Mouse (Mus musculus): ENCODE measurements at regions not wholly inside any gene's neighbourhood (a gene's known extent, or its start where the extent isn't known, plus 50 kb on each side); places are given as distances from the start of the nearest gene placed in this dataset.

- no peak for DNase-seq (ENCODE audit: low spot score)
These were observed 289.9 kb upstream of the Rps6ka3 start for GRCm38 (mm10) chrX:158920217-158920616.

DNA sequence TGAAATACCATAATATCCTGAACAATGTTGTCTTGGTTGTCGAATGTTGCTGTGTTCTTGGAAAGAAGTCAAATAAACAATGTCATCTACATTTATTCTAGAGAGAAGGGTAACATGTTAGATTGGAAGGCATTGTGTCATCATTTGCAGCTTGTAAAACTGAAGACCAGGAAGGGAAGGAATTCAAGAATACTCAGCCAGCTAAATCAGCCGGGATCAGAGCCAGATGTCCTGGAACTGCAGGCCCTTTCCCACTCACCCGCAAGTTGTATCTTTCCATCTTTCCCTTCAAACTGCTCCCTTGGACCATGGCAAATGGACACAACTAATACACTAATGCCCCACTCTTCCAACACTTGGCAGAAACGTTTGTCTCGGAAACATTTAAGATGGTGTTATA lies 288.7 kb upstream of the Rps6ka3 start:
- DNase-seq (ENCODE audit: low spot score), result no peak

- peak; percentile 20 for DNase-seq (ENCODE audit: low spot score)
These were observed 288.2 kb upstream of the Rps6ka3 start for GRCm38 (mm10) chrX:158921838-158922450.

DNA sequence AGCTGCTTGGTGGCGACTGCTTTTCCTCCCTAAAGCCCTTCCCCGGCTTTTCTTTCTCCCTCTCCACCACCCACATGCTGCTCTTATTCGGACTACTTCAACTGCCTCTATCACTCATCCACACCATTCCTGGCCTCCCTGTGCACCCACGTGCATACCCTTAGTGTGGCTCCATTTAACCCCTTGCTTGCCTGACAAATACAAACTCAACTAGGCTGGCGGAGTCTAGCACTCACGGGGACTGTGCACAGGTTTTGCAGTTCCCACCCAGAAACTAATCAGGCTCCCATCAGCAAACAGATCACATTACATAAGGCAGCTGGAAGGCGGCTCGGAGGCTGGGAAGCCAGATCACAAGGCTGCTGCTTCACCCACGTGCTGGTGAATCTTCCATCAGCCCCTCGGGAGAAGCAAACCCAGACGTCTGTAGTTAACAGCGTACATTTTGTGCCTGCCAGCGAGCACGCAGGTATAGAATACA lies 287.0 kb upstream of the Rps6ka3 start:
- DNase-seq (ENCODE audit: low spot score), result no peak

DNA sequence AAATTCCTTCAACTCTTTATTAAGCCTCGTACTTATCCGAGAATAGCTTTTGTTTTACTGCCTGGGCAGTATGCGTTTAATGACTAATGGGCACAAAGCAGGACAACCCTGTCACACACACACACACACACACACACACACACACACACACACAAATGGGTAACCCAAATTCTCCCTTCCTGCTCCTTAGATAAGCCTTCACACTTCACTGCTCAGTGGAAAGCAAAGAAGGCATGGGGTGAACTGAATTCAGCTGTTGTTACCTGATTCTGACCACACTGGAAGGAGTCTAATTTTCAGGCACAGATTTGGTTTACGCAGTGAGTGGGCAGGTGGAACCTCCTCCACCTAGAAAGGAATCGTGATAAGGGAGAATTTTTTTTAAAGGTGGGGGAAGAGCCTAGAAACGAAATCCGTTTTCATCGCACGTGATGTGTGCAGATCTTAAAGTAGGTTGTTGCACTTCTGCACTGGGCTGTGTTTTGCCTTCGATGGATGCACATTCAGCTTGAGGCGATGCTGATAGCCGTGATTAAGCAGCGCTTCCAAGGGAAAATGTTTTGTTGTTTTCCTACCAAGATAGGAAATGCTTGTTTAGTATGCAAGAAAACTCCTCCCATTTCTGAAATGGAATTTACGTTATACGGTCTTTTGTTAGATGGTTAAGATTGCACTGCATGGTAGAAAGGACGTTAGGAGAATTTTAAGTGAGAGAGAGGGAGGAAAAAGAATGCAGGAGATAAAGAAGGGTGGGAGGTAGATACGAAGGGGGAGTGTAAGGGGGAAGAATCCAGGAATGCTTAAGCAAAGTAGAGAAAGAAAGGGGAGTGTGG lies 286.2 kb upstream of the Rps6ka3 start:
- DNase-seq (ENCODE audit: low spot score), result no peak

DNA sequence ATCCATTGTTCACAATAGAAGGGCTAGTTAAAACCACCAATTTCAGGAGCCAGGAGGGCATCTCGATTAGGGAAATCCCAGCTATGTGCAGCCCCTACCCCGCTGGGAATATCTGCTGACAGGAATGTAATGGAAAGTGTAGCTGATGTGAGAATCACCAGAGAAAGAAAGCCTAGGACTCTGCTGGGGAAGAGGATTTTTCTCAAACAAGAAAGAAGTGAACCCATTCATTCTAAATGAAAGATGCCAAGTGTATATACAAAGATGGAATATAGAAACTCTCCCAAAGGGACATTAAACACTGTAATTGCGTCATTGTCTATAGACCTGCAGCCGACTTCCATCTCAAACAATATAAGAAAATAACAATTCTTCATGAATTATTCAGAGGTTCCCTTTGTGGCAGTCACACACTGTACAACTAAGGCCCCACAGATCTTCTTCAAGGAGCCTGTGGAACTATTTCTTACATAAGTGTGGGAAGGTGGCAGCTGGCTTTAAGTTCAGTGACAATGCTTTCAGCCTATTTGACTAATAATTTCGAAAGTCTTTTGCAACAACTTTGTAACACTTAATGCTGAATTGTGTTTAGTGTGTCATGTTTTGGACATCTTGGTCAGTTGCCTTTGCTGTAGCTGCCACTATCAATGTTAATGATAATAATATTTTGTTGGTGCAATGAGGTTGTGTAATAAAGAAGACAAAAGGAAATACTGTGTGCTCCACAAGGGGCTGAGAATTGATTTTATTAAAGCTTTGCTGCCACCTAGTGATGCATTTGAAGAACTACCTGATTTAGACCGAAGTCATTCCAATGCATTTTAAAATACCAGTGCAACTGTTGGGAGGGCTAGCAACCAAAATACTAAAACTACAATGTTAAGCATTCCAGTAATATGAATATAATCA lies 285.4 kb upstream of the Rps6ka3 start:
- no peak for DNase-seq (ENCODE audit: low spot score)

DNA sequence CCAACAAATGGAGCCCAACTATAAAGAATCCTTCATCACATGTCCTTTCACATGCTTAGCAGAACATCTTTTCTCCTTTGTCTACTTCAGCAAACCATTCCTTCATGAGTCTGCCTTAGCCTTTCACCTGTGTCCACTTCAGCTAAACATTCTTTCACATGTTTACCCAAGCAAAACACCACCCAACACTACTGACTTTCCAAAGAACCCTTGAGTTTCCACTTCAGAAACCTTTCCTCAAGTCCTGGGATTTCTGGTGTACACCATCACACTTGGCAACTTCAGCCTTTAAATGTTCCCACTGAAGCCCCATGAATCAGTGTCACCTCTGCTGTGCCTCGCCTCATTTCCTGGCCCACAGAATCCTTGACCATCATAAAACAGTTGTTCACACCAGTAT lies 278.2 kb upstream of the Rps6ka3 start:
- DNase-seq (ENCODE audit: low spot score), result no peak

GRCm38 (mm10) chrX:158947191-158947590 lies 262.9 kb upstream of the Rps6ka3 start:
- DNase-seq (ENCODE audit: low spot score), result no peak

DNA sequence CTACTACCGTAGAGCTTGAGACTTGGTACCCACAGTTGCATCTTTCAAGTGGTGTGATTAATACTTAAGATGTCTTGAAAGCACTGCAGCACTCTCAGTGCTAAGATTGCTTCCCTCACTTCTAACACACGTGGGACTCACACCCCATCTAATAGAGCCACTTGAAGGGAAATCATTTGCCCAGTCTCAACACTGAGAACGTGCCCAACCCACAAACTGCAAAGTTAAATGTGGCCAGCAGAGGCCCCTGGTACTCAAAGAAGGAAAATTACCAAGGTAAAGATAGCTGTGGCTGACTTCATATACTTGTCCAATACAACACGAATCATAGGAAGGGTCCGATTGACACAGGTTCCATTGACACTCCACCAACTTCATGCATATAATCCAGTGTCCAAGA lies 238.4 kb upstream of the Rps6ka3 start:
- no peak for DNase-seq (ENCODE audit: low spot score)

DNA sequence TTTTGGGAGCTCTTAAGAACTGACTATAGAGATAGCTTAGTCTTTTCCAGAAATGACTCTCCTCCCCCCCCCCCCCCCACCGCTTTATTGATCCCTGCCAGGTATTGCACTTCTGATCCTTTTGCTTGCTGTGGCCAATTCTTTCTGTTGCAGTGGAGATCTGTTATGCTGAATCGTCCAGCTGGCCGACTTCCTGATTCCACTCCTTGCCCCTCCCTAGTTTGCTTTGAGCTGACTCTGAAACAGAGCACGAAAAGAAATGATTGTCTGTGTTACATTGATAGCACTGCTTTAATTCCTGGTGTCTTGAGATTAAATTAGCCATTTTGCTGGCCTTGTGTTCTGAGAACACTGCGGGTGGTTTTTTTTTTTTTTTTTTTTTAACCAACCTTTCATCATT lies 233.5 kb upstream of the Rps6ka3 start:
- no peak for DNase-seq (ENCODE audit: low spot score)

- no peak for DNase-seq (ENCODE audit: low spot score)
These were observed 225.4 kb upstream of the Rps6ka3 start for GRCm38 (mm10) chrX:158984721-158985120.

DNA sequence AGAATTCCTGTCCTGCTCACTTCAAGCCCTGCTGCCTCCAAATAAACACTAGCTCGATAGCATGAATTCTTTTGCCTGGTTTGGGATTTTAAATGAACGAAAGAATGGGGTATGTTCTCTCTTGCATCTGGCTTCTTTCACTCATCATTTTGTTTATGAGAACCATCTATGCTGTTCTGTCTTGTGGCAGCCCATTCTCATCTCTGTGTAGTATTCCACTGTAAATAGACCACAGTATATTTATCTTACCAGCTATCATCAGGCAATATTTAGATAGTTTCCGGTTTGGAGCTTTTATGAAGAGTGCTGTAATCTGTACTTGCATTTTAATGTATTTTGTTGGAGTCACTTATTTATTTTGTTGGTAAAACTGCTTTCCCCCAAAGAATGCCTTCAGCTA lies 222.4 kb upstream of the Rps6ka3 start:
- no peak for DNase-seq (ENCODE audit: low spot score)

GRCm38 (mm10) chrX:159018955-159019354 lies 191.2 kb upstream of the Rps6ka3 start:
- no peak for DNase-seq (ENCODE audit: low spot score)

- no peak for DNase-seq (ENCODE audit: low spot score)
These were observed 183.8 kb upstream of the Rps6ka3 start for GRCm38 (mm10) chrX:159026311-159026710.

DNA sequence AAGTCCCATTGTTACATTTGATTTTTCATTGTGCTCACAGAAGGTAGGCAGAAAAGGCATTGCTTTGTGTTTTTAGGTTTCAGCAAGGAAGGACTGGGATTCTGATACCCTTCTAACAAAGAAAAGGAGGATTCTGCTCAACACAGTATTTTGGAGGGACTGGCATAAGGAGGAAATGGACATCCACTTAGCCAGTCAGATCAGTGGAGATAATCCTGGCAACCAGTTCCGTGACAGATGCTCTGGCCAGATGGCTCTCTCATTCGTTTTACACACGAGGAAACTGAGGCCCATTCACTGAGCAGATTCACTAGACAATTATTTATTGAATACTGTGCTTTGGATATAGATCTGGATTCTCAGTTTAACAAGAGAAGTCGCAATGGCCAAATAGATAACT lies 178.2 kb upstream of the Rps6ka3 start:
- no peak for DNase-seq (ENCODE audit: low spot score)

GRCm38 (mm10) chrX:159043432-159043831 lies 166.7 kb upstream of the Rps6ka3 start:
- peak; percentile 23 for DNase-seq (ENCODE audit: low spot score)

DNA sequence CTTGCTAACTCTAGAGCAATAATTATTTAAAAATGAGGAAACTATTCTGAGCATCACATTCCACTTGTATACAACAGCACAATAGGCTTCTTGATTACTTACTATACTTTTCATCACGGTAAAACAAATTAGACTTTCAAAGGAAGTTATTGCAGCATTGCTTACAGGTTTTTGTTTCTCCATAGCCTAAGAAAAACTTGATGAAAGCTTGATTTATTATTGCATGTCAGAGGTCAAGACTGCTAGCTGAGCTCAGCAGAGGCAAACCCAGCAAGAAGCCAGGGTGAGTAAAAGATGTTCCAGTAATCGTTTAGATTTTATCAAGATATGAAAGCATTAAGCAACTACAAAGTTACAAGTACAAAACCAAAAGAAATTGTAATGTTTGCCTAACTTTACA lies 162.2 kb upstream of the Rps6ka3 start:
- DNase-seq (ENCODE audit: low spot score), result no peak

- DNase-seq (ENCODE audit: low spot score), result no peak
These were observed 154.2 kb upstream of the Rps6ka3 start for GRCm38 (mm10) chrX:159055689-159056461.

GRCm38 (mm10) chrX:159056462-159056805 lies 153.7 kb upstream of the Rps6ka3 start:
- DNase-seq (ENCODE audit: low spot score), result no peak

GRCm38 (mm10) chrX:159058931-159059330 lies 151.2 kb upstream of the Rps6ka3 start:
- no peak for DNase-seq (ENCODE audit: low spot score)

GRCm38 (mm10) chrX:159061322-159061721 lies 148.8 kb upstream of the Rps6ka3 start:
- DNase-seq (ENCODE audit: low spot score), result no peak

DNA sequence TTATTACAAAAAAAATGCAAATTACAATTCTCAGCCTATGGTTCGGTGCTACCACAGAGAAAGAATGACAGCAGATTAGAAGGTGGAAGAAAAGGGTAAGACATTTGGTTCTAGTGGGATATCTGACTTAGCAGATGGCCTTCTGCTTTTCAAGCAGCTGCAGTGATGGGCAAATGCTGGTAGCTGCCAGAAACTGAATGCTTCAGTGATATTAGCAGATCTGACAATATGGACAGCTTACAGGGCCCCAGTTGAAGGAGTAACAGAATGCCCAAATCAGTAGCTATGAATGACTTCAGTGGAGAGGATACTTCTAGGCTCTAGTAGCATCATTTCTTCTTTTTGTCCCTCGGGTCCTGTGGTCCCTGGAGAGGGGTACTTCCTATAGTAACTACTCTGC lies 143.9 kb upstream of the Rps6ka3 start:
- DNase-seq (ENCODE audit: low spot score), result no peak
